Mouse (Mus musculus) C2C12 (cell line): ENCODE data around the gene Nlrc4. TPM values are rescaled to one million over a fixed set of nuclear protein-coding genes. Genes with fewer than 3 reads are reported as not detected.

ENCODE experiments used
- H3K27me3 ChIP-seq: one replicate; pipeline ENCODE4 v1.6.1; 2011; ENCODE audit not compliant: control insufficient read depth, insufficient read depth, insufficient read length
- H3K36me3 ChIP-seq: one replicate; pipeline ENCODE4 v1.6.1; 2011; ENCODE audit not compliant: control insufficient read depth, insufficient read depth
- H3K4me3 ChIP-seq: one replicate; pipeline ENCODE4 v1.5.1; 2011; ENCODE audit warnings: mild to moderate bottlenecking, control low read depth; ENCODE audit not compliant: poor library complexity, insufficient read depth, severe bottlenecking
- H3K79me2 ChIP-seq: one replicate; pipeline ENCODE4 v1.6.1; 2011; ENCODE audit not compliant: control insufficient read depth, insufficient read depth
- H3K79me3 ChIP-seq: one replicate; pipeline ENCODE4 v1.6.1; 2011; ENCODE audit warnings: low read depth, control low read depth
- H3ac ChIP-seq: one replicate; pipeline ENCODE3; 2011; ENCODE audit warnings: low read depth; ENCODE audit not compliant: control insufficient read depth, insufficient read length
- CEBPB ChIP-seq: IDR thresholded peaks from one replicate; pipeline ENCODE4 v1.6.1; 2011; ENCODE audit warnings: low read depth, mild to moderate bottlenecking, control low read depth, moderate library complexity
- CTCF ChIP-seq: IDR thresholded peaks from one replicate; pipeline ENCODE4 v1.5.1; 2011; ENCODE audit not compliant: control insufficient read depth, insufficient read depth, insufficient read length
- FOSL1 ChIP-seq: IDR thresholded peaks from one replicate; pipeline ENCODE4 v1.8.0; 2011; ENCODE audit warnings: mild to moderate bottlenecking, low read length; ENCODE audit not compliant: poor library complexity, insufficient read depth, severe bottlenecking
- MAX ChIP-seq: IDR thresholded peaks from one replicate; pipeline ENCODE4 v1.6.1; 2011; ENCODE audit warnings: mild to moderate bottlenecking, control low read depth
- MYOD1 ChIP-seq: IDR thresholded peaks from one replicate; pipeline ENCODE4 v1.6.1; 2011; ENCODE audit warnings: low read depth; ENCODE audit not compliant: control insufficient read depth, insufficient read length
- MYOG ChIP-seq: IDR thresholded peaks from one replicate; pipeline ENCODE4 v1.6.1; 2011; ENCODE audit not compliant: control insufficient read depth, insufficient read length; ENCODE audit errors: extremely low read depth
- USF1 ChIP-seq: IDR thresholded peaks from one replicate; pipeline ENCODE4 v1.6.1; 2011; ENCODE audit warnings: low read depth, mild to moderate bottlenecking, control low read depth, moderate library complexity
- long read RNA-seq, 2 experiments: library from polyadenylated mRNA; unstranded; transcript quantifications; one replicate each; pipeline ENCODE4 v2.0.0; 2019 to 2020
- polyA plus RNA-seq: library from polyadenylated mRNA; unstranded; fragments of >200 nt; fragmentation: generic; extraction: Trizol; gene quantifications from one replicate; pipeline ENCODE4 v1.2.1, GENCODE M21; 2012; ENCODE audit warnings: missing spikeins

Nlrc4 gene
- 0.01 TPM for polyA plus RNA-seq
- long read RNA-seq, experiment 1, result 0 reads
- long read RNA-seq, experiment 2, result 0 reads

DNA sequence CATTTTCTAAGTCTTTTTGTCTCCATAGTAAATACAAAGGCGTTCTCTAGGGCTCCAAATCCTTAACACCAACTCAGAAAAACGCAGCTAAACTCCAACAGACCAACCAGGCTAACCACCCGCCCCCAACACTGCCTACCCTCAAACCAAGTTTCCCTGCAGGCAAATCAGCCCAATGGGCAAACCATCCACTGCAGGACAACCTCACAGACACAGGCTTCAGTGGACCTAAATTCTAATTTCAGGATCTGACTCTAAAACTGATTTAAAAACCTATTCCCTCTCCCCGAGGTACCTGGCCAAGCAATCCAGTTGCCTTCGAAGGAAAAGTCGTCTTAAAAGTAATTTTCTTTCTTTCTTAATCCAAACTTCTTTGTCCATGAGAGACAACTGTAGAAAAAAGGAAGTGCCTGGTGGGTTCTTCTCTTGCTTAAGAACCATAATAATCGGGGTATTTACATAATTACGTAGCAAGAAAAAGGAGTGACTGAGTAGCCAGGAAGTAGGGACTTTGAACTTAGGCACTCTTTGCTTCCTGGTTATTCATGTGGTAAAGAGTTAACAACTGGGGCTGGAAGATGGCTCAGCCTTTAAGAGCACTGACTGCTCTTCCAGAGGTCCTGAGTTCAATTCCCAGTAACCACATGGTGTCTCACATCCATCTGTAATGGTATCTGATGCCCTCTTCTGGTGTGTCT lies at the start of gene Nlrc4:
Nlrc4 (minus strand) TSS at position 432 of the 698 bp plus-strand sequence.
- Histone ChIP-seq H3ac (no peak within 1 kb of the TSS), H3K4me3 (no peak within 1 kb of the TSS), H3K79me2 (no peaks in the 10 kb centered on the region), H3K79me3 (no peaks in the 10 kb centered on the region), H3K27me3 (no peaks in the 10 kb centered on the region), H3K36me3 (no peaks in the 10 kb centered on the region)
- TF ChIP-seq CTCF (no peak), FOSL1 (no peak), MYOG (no peak), MYOD1 (no peak), CEBPB (no peak)

GRCm38 (mm10) chr17:74508600-74508999 lies 49.7 kb upstream of the Nlrc4 start:
- Histone ChIP-seq H3K79me3 (no peaks in the 10 kb centered on the region), H3K4me3 (no peak overlapping the region), H3K79me2 (no peaks in the 10 kb centered on the region), H3ac (no peak overlapping the region), H3K27me3 (no peaks in the 10 kb centered on the region), H3K36me3 (no peaks in the 10 kb centered on the region)
- TF ChIP-seq MAX (no peak), MYOG (no peak)

DNA sequence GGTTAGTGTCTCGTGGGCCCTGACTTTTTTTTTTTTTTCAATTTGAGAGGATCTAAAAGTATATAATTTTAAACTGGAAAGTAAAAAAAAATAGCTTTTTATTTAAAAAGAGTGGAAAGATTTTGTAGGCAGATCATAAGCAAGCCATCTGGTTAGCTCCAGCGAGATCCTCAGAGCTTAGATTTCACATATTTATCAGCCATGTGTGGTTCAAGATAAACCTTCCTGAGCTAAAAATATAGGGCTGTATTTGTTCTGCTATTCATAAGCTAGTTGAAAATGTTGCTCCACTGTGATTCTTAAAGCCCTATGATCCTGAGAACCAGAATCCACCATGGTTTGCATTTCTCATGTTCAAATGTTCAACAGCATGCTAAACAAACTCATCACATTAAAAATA lies 49.0 kb upstream of the Nlrc4 start:
- no peaks in the 10 kb centered on the region for H3K79me2 ChIP-seq
- no peak overlapping the region for H3ac ChIP-seq
- H3K36me3 ChIP-seq, result no peaks in the 10 kb centered on the region
- H3K27me3 ChIP-seq, result no peaks in the 10 kb centered on the region
- H3K4me3 ChIP-seq, result no peak overlapping the region
- no peak for TF ChIP-seq MYOD1
- TF ChIP-seq CTCF, result no peak
- TF ChIP-seq MAX, result no peak
- TF ChIP-seq USF1, result no peak
- no peak for TF ChIP-seq FOSL1
- no peaks in the 10 kb centered on the region for H3K79me3 ChIP-seq

- no peaks in the 10 kb centered on the region for H3K79me2 ChIP-seq
- no peaks in the 10 kb centered on the region for H3K79me3 ChIP-seq
- H3K36me3 ChIP-seq, result peaks cover 23% of the 10 kb centered on the region
- no peaks in the 10 kb centered on the region for H3K27me3 ChIP-seq
- no peak overlapping the region for H3ac ChIP-seq
- TF ChIP-seq MYOG (no peak), FOSL1 (no peak), CTCF (no peak), USF1 (no peak), MYOD1 (no peak), CEBPB (no peak), MAX (no peak)
- no peak overlapping the region for H3K4me3 ChIP-seq
These were observed 42.1 kb upstream of the Nlrc4 start for GRCm38 (mm10) chr17:74501085-74501484.

- TF ChIP-seq MYOD1 (no peak), USF1 (no peak), CEBPB (no peak)
- Histone ChIP-seq H3ac (no peak overlapping the region), H3K36me3 (peaks cover 30% of the 10 kb centered on the region), H3K4me3 (no peak overlapping the region), H3K79me2 (no peaks in the 10 kb centered on the region), H3K27me3 (no peaks in the 10 kb centered on the region), H3K79me3 (no peaks in the 10 kb centered on the region)
These were observed 41.3 kb upstream of the Nlrc4 start for GRCm38 (mm10) chr17:74500204-74500603.

GRCm38 (mm10) chr17:74491565-74491964 lies 32.6 kb upstream of the Nlrc4 start:
- Histone ChIP-seq H3K79me2 (peaks cover 16% of the 10 kb centered on the region), H3K36me3 (peaks cover 37% of the 10 kb centered on the region), H3K79me3 (peaks cover 12% of the 10 kb centered on the region), H3K4me3 (no peak overlapping the region), H3K27me3 (no peaks in the 10 kb centered on the region), H3ac (no peak overlapping the region)
- TF ChIP-seq USF1, result no peak
- TF ChIP-seq MYOG, result no peak
- TF ChIP-seq CTCF, result no peak
- TF ChIP-seq MYOD1, result no peak
- TF ChIP-seq MAX, result no peak
- no peak for TF ChIP-seq CEBPB
